Mouse (Mus musculus) kidney, embryonic 14.5 days (tissue): ENCODE measurements around the gene Dbf4. TPM values are rescaled to one million over a fixed set of nuclear protein-coding genes. Genes with fewer than 3 reads are reported as not detected.

Experiments used
- ATAC-seq: fragments of 200-750 bp; cut with Nextera tagmentation; 2 replicates; pipeline ENCODE4 v1.8.0; 2017; ENCODE audit warnings: moderate number of reproducible peaks, mild to moderate bottlenecking, moderate TSS enrichment, moderate library complexity; ENCODE audit not compliant: low FRiP score, low TSS enrichment
- H3K27ac ChIP-seq: fragments of 300-500 bp; sonication (generic); 2 replicates; pipeline ENCODE4 v1.5.1; 2014; ENCODE audit warnings: low read depth, mild to moderate bottlenecking, low read length, moderate library complexity, mixed read lengths
- H3K27me3 ChIP-seq: fragments of 300-500 bp; sonication (generic); 2 replicates; pipeline ENCODE4 v1.6.1; 2014; ENCODE audit warnings: mild to moderate bottlenecking, low read length; ENCODE audit not compliant: control insufficient read depth, insufficient read depth
- H3K36me3 ChIP-seq: fragments of 300-500 bp; sonication (generic); 2 replicates; pipeline ENCODE4 v1.6.1; 2014; ENCODE audit warnings: low read length, mixed read lengths; ENCODE audit not compliant: control insufficient read depth, insufficient read depth
- H3K4me1 ChIP-seq: fragments of 300-500 bp; sonication (generic); 2 replicates; pipeline ENCODE4 v1.6.1; 2014; ENCODE audit warnings: low read length, mixed read lengths; ENCODE audit not compliant: control insufficient read depth, insufficient read depth
- H3K4me2 ChIP-seq: fragments of 300-500 bp; sonication (generic); replicated peaks from 2 replicates; pipeline ENCODE4 v1.6.1; 2014; ENCODE audit warnings: low read depth, mild to moderate bottlenecking, low read length
- H3K4me3 ChIP-seq: fragments of 300-500 bp; sonication (generic); 2 replicates; pipeline ENCODE4 v1.5.1; 2014; ENCODE audit warnings: mild to moderate bottlenecking, low read length
- H3K9ac ChIP-seq: fragments of 300-500 bp; sonication (generic); 2 replicates; pipeline ENCODE4 v1.6.1; 2014; ENCODE audit warnings: low read depth, mild to moderate bottlenecking, low read length, moderate library complexity
- H3K9me3 ChIP-seq: fragments of 300-500 bp; sonication (generic); 2 replicates; pipeline ENCODE4 v1.6.1; 2016; ENCODE audit warnings: low read length; ENCODE audit not compliant: control insufficient read depth
- WGBS: fragments of 180-500 bp; shearing (Covaris S2); extraction: QIAGEN DNeasy Blood & Tissue Kit; methylation state at CpG from one replicate; pipeline ENCODE4 v1.1.7; 2014; 5-methylcytosine and 5-hydroxymethylcytosine counted together
- polyA plus RNA-seq: library from polyadenylated mRNA; unstranded; fragments of >200 nt; fragmentation: Nextera tagmentation; extraction: Ambion mirVana; gene quantifications from 2 replicates; pipeline ENCODE4 v1.2.1, GENCODE M21; 2014

Dbf4 gene
- polyA plus RNA-seq, 1 experiment from 2014 or later: 64.7 TPM

DNA sequence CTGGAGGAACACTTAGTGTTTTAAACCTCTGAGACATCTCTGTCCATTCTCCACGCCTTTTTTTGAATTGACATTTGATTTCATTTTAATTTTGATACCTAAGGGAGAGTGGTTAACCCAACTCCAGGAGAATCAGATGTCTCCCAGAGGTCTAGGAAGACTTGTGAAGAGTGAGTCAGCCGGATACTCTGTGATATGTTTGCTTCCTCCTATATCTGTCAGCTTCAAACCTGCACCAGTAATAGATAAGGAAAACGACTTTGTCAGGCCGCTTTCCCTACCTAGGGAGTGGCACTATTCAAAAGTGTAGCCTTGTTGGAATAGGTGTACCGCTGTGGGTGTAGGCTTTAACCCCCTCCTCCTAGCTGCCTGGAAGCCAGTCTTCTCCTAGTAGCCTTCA is 53.7 kb downstream of the Dbf4 start:
- Histone ChIP-seq H3K4me1 (no peaks in the 10 kb centered on the region), H3K27me3 (no peaks in the 10 kb centered on the region), H3K9me3 (no peaks in the 10 kb centered on the region), H3K9ac (no peak overlapping the region), H3K27ac (no peak overlapping the region), H3K4me2 (no peak overlapping the region), H3K4me3 (no peak overlapping the region), H3K36me3 (no peaks in the 10 kb centered on the region)
- ATAC-seq: no peak
- 83% methylated on average over 5 of the region's 5 CpGs for WGBS

DNA sequence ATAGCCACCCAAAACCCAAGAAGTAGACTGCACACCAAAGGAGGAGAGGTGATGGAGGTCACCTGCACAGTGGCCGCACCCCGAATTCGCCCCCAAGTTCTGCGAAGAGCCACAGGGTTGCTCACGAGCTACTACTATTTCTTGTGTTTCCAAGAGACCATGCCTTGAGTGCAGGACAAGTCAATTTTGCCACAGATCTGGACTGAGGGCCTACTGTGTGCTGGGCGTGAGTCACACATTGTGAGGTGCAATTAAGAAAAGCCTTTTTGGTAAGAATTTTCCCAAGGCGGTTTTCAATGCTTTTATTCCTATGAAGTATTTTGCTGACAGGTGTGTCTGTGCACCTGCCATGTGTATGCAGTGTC is 54.2 kb downstream of the Dbf4 start:
- no peaks in the 10 kb centered on the region for H3K9me3 ChIP-seq
- H3K36me3 ChIP-seq: no peaks in the 10 kb centered on the region
- H3K9ac ChIP-seq: peak overlapping the region; percentile 66; the same call in 1 of the 2 replicates
- H3K4me1 ChIP-seq: no peaks in the 10 kb centered on the region
- H3K27me3 ChIP-seq: no peaks in the 10 kb centered on the region
- ATAC-seq: no peak
- peak overlapping the region; percentile 71 for H3K4me3 ChIP-seq
- 40% methylated on average over 7 of the region's 7 CpGs for WGBS
- no peak overlapping the region for H3K27ac ChIP-seq
- peak overlapping the region; percentile 78 for H3K4me2 ChIP-seq

DNA sequence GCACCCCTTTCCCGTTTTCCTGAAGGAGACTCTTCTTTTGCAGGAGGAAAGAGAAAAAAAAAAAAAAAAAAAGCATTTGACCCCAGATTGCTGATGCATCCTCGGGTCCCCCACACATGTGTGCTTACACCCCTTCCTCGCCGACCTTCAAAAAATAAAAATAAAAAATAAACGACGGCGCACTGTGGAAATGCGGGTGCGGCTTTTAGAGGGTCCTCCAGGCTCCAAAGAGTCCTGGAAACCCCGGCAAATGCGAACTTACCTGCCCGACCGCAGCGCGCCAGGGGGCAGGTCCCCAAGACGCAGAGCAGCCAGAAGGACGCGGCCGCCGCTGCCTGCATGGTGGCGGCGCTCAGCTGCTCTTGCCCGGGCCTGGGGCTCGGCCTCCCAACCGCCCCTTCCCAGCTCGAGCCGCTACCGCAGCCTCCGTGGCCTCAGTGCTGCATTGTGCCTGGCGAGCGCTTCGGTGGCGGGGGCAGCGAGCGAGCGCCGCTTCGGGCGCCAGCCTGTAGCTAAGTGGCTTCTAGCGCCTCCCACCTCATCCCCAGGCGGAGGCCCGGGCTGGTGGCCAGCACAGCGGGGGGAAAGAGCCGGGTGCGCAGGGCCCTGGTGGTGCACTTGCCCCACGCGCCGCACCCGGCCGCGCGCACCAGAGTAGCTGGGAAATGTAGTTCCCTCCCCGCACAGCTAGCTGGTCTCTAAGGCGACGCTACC is 54.7 kb downstream of the Dbf4 start, which contains the start of gene Adam22:
TSS of gene Adam22 (minus strand) at position 547 of the 714 bp plus-strand sequence.
- Histone ChIP-seq H3K4me3 (peak within 1 kb of the TSS; percentile 71), H3K9ac (peak within 1 kb of the TSS; percentile 66), H3K36me3 (no peaks in the 10 kb centered on the region), H3K9me3 (no peaks in the 10 kb centered on the region), H3K27me3 (no peaks in the 10 kb centered on the region), H3K4me2 (peak within 1 kb of the TSS; percentile 78), H3K27ac (no peak within 1 kb of the TSS), H3K4me1 (no peaks in the 10 kb centered on the region)
- WGBS: under 1% methylated on average over 55 of the region's 55 CpGs
- peak; percentile 95 for ATAC-seq

DNA sequence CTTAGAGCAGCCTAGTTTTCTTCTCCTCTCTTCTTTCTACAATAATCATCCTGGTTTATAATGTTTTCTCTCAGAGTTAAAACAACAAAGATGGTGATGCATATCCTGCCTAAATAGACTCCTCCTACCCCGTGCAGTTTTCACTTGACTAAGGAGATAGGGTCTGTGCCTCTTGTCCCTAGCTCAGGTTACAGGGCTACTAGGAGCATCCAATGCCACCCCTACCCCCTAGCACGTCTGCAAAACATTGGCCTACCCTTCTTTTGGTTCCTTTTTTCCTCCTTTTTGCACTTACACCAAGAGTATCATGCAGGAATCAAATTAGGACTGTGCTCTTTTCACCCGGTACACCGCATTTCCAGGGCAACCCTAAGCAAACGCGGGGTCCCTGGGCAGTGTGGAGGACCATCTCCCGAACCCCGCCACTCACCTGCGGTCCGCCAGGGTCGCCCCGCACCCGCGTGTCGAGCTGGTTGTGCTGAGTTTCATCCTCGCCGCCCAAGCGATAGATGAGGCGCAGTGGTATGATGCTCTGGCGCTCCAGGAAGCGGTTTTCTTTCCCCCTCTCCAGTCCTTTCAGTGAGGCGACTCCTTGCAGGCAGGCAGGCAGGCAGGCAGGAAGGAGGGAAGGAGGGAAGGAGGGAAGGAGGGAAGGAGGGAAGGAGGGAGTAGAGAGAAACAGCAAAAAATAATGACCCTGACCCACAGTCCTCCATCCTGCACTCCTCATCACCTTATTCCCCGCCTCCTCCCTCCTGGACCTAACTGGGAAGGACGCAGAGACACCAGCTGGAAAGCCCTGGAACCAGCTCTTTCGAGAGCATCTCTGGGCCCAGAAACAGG is 55.5 kb downstream of the Dbf4 start:
- Histone ChIP-seq H3K9ac (peak overlapping the region; percentile 66; the same call in 1 of the 2 replicates), H3K4me3 (peak overlapping the region; percentile 71), H3K36me3 (no peaks in the 10 kb centered on the region), H3K9me3 (no peaks in the 10 kb centered on the region), H3K27me3 (no peaks in the 10 kb centered on the region), H3K4me2 (peak overlapping the region; percentile 78), H3K27ac (no peak overlapping the region), H3K4me1 (no peaks in the 10 kb centered on the region)
- ATAC-seq: peak; percentile 58
- 2% methylated on average over 25 of the region's 25 CpGs for WGBS

DNA sequence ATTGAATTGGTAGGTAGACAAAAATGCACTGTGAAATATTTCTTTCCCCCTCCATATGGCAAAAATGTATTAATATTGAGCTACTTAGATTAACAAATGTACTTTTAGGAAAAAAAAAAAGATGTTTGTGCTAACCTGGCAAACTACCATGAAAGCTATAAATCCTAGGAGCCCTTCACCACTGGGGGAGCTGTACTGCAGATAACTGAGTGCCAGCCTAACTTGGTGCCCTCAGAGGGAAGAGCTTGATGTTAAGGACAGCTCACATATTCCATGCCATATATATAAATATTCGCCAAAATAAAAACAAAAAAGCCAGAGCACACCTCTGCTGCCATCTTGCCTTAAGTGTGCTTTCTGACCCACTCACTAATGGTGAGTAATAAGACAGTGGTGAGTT is 60.2 kb downstream of the Dbf4 start:
- Histone ChIP-seq H3K4me3 (no peak overlapping the region), H3K4me2 (no peak overlapping the region), H3K27me3 (no peaks in the 10 kb centered on the region), H3K4me1 (no peaks in the 10 kb centered on the region), H3K9me3 (no peaks in the 10 kb centered on the region), H3K9ac (no peak overlapping the region), H3K27ac (no peak overlapping the region), H3K36me3 (no peaks in the 10 kb centered on the region)
- 61% methylated on average over 1 of the region's 1 CpGs for WGBS
- no peak for ATAC-seq

DNA sequence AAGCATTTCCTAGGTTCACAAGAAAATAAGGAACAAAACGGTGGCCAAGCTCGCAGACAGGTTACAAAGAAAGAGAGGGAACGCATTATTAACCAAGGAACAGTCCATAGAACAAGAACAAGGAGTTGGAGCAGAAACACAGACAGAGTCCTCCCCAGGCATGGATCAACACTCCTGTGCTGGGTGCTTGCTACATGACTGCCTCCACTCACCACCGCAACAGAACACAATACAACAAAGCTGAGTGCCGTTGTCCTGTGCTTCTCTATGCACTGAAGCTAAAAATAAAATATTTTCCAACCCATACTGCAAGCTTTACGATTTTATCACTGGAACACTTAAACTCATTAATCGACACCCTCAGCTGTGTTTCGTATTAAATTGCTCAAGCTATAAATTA is 64.8 kb downstream of the Dbf4 start:
- Histone ChIP-seq H3K4me1 (peaks cover 11% of the 10 kb centered on the region; the same call in 1 of the 2 replicates), H3K27ac (no peak overlapping the region), H3K4me3 (no peak overlapping the region), H3K9me3 (no peaks in the 10 kb centered on the region), H3K36me3 (no peaks in the 10 kb centered on the region), H3K4me2 (no peak overlapping the region), H3K9ac (no peak overlapping the region), H3K27me3 (no peaks in the 10 kb centered on the region)
- WGBS: 50% methylated on average over 8 of the region's 8 CpGs
- no peak for ATAC-seq

DNA sequence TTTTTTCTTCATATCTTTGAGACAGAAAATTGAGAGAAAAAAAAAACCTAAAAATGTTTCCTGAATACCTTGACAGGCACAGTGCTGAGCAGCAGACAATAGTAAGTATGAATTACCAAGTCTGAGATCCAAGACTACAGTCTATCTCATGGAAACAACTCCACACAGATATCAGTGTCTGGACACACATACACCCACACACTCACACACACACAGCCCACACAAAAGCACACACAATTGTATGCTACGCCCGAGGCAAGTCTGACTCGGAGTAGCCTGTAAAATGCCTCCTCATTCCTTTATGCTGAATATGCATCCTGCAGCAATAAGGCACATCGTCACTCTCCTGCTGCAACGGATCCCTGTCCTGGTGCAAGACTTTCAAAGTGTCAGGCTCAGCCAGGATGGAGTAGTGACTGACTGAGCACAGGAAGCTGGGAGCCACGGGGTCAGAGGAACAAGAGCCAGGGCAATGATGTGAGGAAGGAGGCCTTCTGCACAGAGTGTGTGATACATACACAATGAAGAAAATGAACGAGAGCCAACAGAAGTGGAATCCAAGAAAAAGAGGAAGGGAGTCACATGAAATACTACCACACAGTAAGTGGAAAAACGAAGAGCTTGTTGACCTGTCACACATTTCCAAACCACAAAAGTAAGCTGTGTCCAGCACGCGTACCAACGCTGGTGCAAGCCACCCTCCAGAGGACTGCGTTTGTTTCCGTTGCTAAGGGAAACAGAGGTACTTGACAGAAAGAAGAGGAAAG is 65.4 kb downstream of the Dbf4 start:
- no peaks in the 10 kb centered on the region for H3K9me3 ChIP-seq
- H3K9ac ChIP-seq: no peak overlapping the region
- 14% methylated on average over 13 of the region's 13 CpGs for whole genome bisulfite sequencing
- H3K27ac ChIP-seq: no peak overlapping the region
- H3K4me1 ChIP-seq: peaks cover 11% of the 10 kb centered on the region; the same call in 1 of the 2 replicates
- H3K27me3 ChIP-seq: no peaks in the 10 kb centered on the region
- no peak overlapping the region for H3K4me3 ChIP-seq
- H3K36me3 ChIP-seq: no peaks in the 10 kb centered on the region
- no peak overlapping the region for H3K4me2 ChIP-seq
- peak; percentile 82 for ATAC-seq

DNA sequence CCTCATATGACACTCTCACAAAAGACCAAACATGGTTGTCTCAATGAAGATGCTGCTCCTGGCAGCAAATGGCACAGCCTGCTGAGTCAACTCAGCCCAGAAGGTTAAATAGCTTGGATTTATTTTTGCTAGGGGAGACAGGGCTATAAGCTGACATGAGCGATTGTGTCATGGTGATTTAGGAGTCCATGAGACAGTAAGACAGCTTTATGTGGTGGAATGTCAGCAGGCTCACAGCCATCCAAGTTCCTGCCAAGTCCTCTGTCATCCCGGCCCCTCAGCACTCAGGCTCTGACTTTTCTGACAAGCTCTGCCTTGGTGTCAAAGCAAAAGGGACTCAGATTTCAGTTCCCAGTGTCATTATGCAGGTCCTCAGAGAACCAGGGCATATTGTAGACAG is 66.2 kb downstream of the Dbf4 start:
- ATAC-seq: peak; percentile 88
- Histone ChIP-seq H3K4me2 (no peak overlapping the region), H3K36me3 (no peaks in the 10 kb centered on the region), H3K27ac (no peak overlapping the region), H3K4me3 (no peak overlapping the region), H3K27me3 (no peaks in the 10 kb centered on the region), H3K4me1 (peaks cover 11% of the 10 kb centered on the region; the same call in 1 of the 2 replicates), H3K9ac (no peak overlapping the region), H3K9me3 (no peaks in the 10 kb centered on the region)
- 13% methylated on average over 2 of the region's 2 CpGs for WGBS
